Mouse (Mus musculus): ENCODE measurements around the gene Cep55. TPM values are rescaled to one million over a fixed set of nuclear protein-coding genes. Genes with fewer than 3 reads are reported as not detected.

Cep55 gene
- polyA plus RNA-seq, 1 experiment from 2014 or later = 33.0 TPM

DNA sequence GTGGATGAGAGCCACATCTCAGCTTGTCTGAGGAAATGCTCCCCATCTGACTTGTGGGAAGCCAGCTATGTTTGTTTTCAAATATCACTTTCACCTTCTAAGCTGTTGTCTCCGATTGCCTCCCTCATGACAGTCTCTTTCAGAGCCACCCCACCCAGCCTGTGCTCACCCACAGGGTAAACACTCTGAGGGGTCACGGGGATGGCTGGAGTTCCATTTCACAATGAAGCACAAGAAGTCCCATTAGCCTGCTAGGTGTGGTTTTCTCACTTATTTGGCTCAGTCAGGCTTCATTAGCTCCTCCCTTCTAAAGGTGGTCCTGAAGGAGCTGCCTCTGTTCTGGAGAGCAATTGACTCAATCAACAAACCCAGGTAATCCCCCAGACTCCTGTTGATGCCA is 19.0 kb upstream of the Cep55 start:
- 50% methylated on average over 2 of the region's 2 CpGs for WGBS
- H3K9me3 ChIP-seq (ENCODE audit: control insufficient read depth, low read length) = no peaks in the 10 kb centered on the region
- H3K4me3 ChIP-seq (ENCODE audit: low read length) = no peak overlapping the region
- H3K27ac ChIP-seq (ENCODE audit: low read depth, low read length) = no peak overlapping the region
- H3K9ac ChIP-seq (ENCODE audit: low read depth, low read length) = no peak overlapping the region
- no peak overlapping the region for H3K4me2 ChIP-seq (replicated peaks; ENCODE audit: low read depth, low read length)
- H3K27me3 ChIP-seq (ENCODE audit: control insufficient read depth, insufficient read depth, low read length) = no peaks in the 10 kb centered on the region
- H3K36me3 ChIP-seq (ENCODE audit: control insufficient read depth, insufficient read depth, low read length) = no peaks in the 10 kb centered on the region
- ATAC-seq (ENCODE audit: low FRiP score, low TSS enrichment) = no peak
- H3K4me1 ChIP-seq (ENCODE audit: control insufficient read depth, insufficient read depth, low read length) = 0 out of 2 replicates have a peak, but pooled peaks cover 5% of the 10 kb centered on the region

DNA sequence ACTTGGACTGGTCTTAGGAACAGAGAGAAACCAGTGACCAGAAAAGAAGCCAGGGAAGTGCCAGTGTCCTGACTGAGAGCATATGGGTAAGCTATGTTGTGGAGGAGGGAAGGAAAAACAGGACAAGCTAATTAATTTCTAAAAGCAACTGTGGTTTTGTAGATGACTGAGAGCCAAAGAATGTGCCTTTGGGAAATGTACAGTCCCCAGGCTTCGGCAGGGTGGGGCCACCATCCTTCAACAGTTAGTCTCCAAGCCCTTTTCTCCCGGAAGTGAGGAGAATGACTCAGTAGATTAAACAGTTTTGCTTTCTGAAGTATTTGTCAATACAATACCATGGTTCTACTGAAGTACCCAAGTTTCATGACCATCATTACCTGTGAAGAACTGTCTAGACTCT is 16.5 kb upstream of the Cep55 start:
- no peak for ATAC-seq (ENCODE audit: low FRiP score, low TSS enrichment)
- Histone ChIP-seq H3K4me1 (ENCODE audit: control insufficient read depth, insufficient read depth, low read length) (no peaks in the 10 kb centered on the region; the same call in 1 of the 2 replicates), H3K36me3 (ENCODE audit: control insufficient read depth, insufficient read depth, low read length) (no peaks in the 10 kb centered on the region), H3K4me2 (replicated peaks; ENCODE audit: low read depth, low read length) (no peak overlapping the region), H3K4me3 (ENCODE audit: low read length) (no peak overlapping the region), H3K27me3 (ENCODE audit: control insufficient read depth, insufficient read depth, low read length) (no peaks in the 10 kb centered on the region), H3K9me3 (ENCODE audit: control insufficient read depth, low read length) (no peaks in the 10 kb centered on the region), H3K27ac (ENCODE audit: low read depth, low read length) (no peak overlapping the region), H3K9ac (ENCODE audit: low read depth, low read length) (no peak overlapping the region)
- WGBS = 70% methylated on average over 2 of the region's 2 CpGs

DNA sequence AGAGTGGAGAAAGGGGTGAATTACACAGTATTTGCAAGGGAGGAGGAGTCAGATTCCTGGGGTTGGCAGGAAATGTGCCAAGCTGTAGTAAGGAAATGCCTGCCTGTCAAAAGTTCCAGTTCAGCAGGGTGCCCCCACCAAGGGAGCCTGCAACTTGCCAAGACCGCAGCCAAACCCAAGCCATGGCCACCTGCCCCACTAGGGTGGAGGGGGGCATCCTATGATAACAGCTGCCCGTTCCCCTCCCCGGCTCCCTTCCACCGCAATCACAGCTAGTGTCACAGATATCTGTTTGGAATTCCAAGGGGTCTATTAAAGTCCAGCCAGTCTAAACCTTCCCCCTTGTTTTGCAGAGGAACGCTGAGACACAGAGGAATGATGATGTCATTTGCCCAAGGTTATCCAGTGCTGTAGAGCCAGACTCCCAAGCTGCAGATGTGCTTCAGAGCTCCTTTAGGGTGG is 12.5 kb upstream of the Cep55 start:
- WGBS = 16% methylated on average over 5 of the region's 5 CpGs
- H3K36me3 ChIP-seq (ENCODE audit: control insufficient read depth, insufficient read depth, low read length) = no peaks in the 10 kb centered on the region
- peak overlapping the region; percentile 37; the same call in 1 of the 2 replicates for H3K9ac ChIP-seq (ENCODE audit: low read depth, low read length)
- no peak overlapping the region for H3K27ac ChIP-seq (ENCODE audit: low read depth, low read length)
- H3K27me3 ChIP-seq (ENCODE audit: control insufficient read depth, insufficient read depth, low read length) = no peaks in the 10 kb centered on the region
- H3K4me1 ChIP-seq (ENCODE audit: control insufficient read depth, insufficient read depth, low read length) = no peaks in the 10 kb centered on the region; the same call in 1 of the 2 replicates
- ATAC-seq (ENCODE audit: low FRiP score, low TSS enrichment) = peak; percentile 51
- H3K4me3 ChIP-seq (ENCODE audit: low read length) = peak overlapping the region; percentile 48
- peak overlapping the region; percentile 70 for H3K4me2 ChIP-seq (replicated peaks; ENCODE audit: low read depth, low read length)
- no peaks in the 10 kb centered on the region for H3K9me3 ChIP-seq (ENCODE audit: control insufficient read depth, low read length)

DNA sequence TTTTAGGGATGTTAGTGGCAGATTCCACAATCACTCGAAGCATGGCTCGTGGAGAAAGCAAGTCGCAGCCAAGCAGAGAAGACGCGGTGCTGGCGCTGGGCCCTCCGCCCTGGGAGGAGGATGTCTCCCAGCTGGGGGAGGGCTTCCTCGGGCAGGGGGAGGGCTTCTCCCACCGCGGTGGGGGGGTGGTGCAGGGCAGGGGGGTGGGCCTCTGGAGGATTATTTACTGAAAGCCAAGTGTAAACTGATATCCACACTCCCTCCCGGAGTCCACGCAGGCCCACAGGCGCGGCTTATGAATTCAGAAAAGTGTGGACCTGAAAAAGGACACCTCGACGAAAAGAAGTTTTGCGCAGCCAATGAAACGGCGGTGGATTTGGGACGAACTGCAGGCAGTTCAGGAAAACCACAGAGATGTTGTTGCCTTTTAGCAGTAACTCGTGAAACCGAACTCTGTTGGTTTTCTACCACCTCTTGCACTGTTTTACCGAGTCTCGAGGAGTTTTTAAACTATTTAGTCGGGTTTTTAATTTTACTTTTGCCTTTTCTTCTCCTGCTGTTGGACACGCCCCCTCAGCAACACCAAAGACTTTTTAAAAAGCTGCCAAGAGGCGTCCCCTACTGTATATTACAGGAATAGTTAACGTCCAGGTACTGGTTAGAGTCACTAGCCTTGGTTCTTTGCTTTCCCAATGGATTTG is 11.4 kb upstream of the Cep55 start, which contains the start of gene Myof:
Gene Myof (minus strand): TSS at position 297 of the 701 bp plus-strand sequence.
- under 1% methylated on average over 28 of the region's 28 CpGs for WGBS
- Histone ChIP-seq H3K4me1 (ENCODE audit: control insufficient read depth, insufficient read depth, low read length) (no peaks in the 10 kb centered on the region; the same call in 1 of the 2 replicates), H3K4me2 (replicated peaks; ENCODE audit: low read depth, low read length) (peak within 1 kb of the TSS; percentile 70), H3K27me3 (ENCODE audit: control insufficient read depth, insufficient read depth, low read length) (no peaks in the 10 kb centered on the region), H3K9me3 (ENCODE audit: control insufficient read depth, low read length) (no peaks in the 10 kb centered on the region), H3K36me3 (ENCODE audit: control insufficient read depth, insufficient read depth, low read length) (no peaks in the 10 kb centered on the region), H3K9ac (ENCODE audit: low read depth, low read length) (peak within 1 kb of the TSS; percentile 37), H3K27ac (ENCODE audit: low read depth, low read length) (peak within 1 kb of the TSS; percentile 53; the same call in 1 of the 2 replicates), H3K4me3 (ENCODE audit: low read length) (peak within 1 kb of the TSS; percentile 48)
- ATAC-seq (ENCODE audit: low FRiP score, low TSS enrichment) = peak; percentile 89

DNA sequence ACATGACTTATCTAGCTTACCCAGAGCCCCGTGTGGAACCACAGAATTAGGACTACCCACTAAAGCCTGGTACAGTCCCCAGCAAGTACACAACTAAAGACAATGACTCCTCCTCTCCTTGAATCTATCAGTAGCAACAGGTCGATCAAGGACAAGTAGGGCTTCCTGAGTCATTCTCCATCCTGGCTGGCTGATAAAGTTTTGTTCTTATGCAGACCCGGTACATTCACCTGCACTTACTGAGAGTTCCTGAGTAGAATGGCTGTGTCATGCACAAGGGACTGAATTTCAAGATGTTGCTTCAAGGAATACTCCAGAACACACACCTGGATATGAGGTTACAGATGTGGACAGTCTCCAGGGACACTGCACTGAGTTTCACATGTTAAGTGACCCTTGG is 9.6 kb upstream of the Cep55 start:
- WGBS = 86% methylated on average over 3 of the region's 3 CpGs
- ATAC-seq (ENCODE audit: low FRiP score, low TSS enrichment) = no peak

DNA sequence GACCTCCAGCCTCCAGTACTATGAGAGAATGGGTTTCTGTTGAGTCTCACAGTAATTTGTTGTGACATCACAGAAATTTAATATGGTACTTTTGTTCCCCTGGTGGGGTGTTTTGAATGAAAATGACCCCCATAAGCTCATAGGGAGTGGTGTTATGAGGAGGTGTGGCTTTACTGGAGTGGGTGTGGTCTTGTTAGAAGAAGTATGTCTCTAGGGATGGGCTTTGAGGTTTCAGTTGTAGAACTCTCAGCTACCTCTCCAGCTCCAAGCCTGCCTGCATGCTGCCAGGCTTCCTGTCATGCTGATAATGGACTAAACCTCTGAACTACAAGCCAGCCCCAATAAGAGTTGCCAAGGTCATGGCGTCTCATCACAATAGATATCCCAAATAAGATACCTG is 5.1 kb upstream of the Cep55 start:
- no peak for ATAC-seq (ENCODE audit: low FRiP score, low TSS enrichment)
- Histone ChIP-seq H3K4me1 (ENCODE audit: control insufficient read depth, insufficient read depth, low read length) (0 out of 2 replicates have a peak, but pooled peaks cover 3% of the 10 kb centered on the region), H3K36me3 (ENCODE audit: control insufficient read depth, insufficient read depth, low read length) (no peaks in the 10 kb centered on the region), H3K9ac (ENCODE audit: low read depth, low read length) (no peak overlapping the region), H3K27me3 (ENCODE audit: control insufficient read depth, insufficient read depth, low read length) (no peaks in the 10 kb centered on the region), H3K4me3 (ENCODE audit: low read length) (no peak overlapping the region), H3K27ac (ENCODE audit: low read depth, low read length) (no peak overlapping the region), H3K4me2 (replicated peaks; ENCODE audit: low read depth, low read length) (no peak overlapping the region), H3K9me3 (ENCODE audit: control insufficient read depth, low read length) (no peaks in the 10 kb centered on the region)
- 96% methylated on average over 1 of the region's 1 CpGs for WGBS

More for the DNA sequence above, 9.6 kb upstream of the Cep55 start:
- Histone ChIP-seq H3K4me3 (ENCODE audit: low read length) (no peak overlapping the region), H3K4me2 (replicated peaks; ENCODE audit: low read depth, low read length) (no peak overlapping the region), H3K4me1 (ENCODE audit: control insufficient read depth, insufficient read depth, low read length) (no peaks in the 10 kb centered on the region; the same call in 1 of the 2 replicates), H3K36me3 (ENCODE audit: control insufficient read depth, insufficient read depth, low read length) (no peaks in the 10 kb centered on the region), H3K9ac (ENCODE audit: low read depth, low read length) (no peak overlapping the region), H3K9me3 (ENCODE audit: control insufficient read depth, low read length) (no peaks in the 10 kb centered on the region), H3K27ac (ENCODE audit: low read depth, low read length) (no peak overlapping the region), H3K27me3 (ENCODE audit: control insufficient read depth, insufficient read depth, low read length) (no peaks in the 10 kb centered on the region)

DNA sequence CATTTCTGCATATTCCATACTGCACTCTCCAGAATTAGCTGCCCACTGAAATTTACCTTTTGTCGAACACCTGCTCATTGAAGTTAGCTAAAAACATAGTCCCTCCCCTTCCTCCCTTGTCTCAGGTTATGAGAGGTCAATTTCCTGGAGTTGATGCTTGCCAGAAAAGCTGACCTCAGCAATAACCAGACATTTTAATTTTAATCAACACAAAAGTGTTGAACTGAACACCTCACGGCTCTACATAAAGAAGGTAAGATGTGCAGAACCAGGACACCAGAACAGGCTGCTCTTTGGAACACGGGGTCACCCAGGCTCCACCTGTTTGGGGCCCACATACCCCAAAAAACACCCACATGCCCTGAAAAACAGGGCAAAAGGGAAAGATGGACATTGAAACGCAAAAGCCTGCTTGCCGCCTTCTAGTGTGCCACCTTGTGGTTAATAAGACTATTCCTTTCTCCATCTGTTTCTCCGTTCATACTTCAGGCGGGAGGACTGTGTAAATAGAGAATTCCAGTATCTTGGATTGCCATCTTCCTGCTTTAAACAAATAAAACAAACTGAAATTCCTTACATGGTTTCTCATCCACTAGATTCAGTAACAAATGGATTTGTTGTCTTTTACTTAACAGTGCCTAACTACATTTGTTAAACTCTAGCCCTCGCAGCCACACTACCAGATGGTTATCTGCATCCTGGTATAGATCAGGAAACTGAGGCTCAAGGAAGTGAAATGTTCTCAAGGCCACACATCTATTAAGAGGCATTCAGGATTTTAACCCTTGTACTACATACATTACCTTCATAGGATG is 1.4 kb upstream of the Cep55 start:
- peak overlapping the region; percentile 79 for H3K4me3 ChIP-seq (ENCODE audit: low read length)
- no peak for ATAC-seq (ENCODE audit: low FRiP score, low TSS enrichment)
- H3K27me3 ChIP-seq (ENCODE audit: control insufficient read depth, insufficient read depth, low read length) = no peaks in the 10 kb centered on the region
- WGBS = 27% methylated on average over 8 of the region's 8 CpGs
- H3K36me3 ChIP-seq (ENCODE audit: control insufficient read depth, insufficient read depth, low read length) = peaks cover 8% of the 10 kb centered on the region; the same call in 1 of the 2 replicates
- no peaks in the 10 kb centered on the region for H3K9me3 ChIP-seq (ENCODE audit: control insufficient read depth, low read length)
- no peak overlapping the region for H3K27ac ChIP-seq (ENCODE audit: low read depth, low read length)
- peaks cover 11% of the 10 kb centered on the region; the same call in 1 of the 2 replicates for H3K4me1 ChIP-seq (ENCODE audit: control insufficient read depth, insufficient read depth, low read length)
- peak overlapping the region; percentile 37; the same call in 1 of the 2 replicates for H3K9ac ChIP-seq (ENCODE audit: low read depth, low read length)
- peak overlapping the region; percentile 56 for H3K4me2 ChIP-seq (replicated peaks; ENCODE audit: low read depth, low read length)

DNA sequence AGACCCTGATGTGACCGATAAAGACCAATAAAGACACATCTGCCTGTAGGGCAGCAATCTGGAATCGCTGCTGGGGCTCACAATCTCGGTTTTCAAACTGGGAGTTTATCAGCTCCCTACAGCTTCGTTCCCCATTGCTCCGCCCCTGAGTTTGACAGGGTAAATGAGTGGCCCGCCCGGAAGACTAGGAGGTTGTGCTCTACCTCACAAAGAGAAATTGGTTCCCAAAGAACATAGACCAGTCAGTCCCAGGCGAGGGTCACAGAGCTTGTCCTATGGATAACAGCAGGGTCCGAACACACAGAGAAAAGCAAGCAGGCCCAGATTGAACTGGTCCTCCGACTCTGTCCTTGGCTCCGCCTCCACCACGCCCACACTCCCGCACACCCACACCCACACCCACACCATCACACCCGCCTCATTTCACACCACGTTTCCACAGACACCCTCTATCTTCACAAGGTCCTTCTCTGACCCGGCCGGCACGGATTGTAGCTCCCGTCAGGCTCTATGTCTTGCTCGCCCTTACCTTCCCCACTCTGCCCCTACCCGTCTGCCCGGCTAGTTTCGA is 577 bp upstream of the Cep55 start:
- H3K27me3 ChIP-seq (ENCODE audit: control insufficient read depth, insufficient read depth, low read length) = no peaks in the 10 kb centered on the region
- H3K4me2 ChIP-seq (replicated peaks; ENCODE audit: low read depth, low read length) = peak overlapping the region; percentile 56
- H3K36me3 ChIP-seq (ENCODE audit: control insufficient read depth, insufficient read depth, low read length) = peaks cover 14% of the 10 kb centered on the region; the same call in 1 of the 2 replicates
- H3K27ac ChIP-seq (ENCODE audit: low read depth, low read length) = 0 out of 2 replicates have a peak overlapping the region, but pooled peaks have one; percentile 15
- H3K4me1 ChIP-seq (ENCODE audit: control insufficient read depth, insufficient read depth, low read length) = peaks cover 11% of the 10 kb centered on the region; the same call in 1 of the 2 replicates
- ATAC-seq (ENCODE audit: low FRiP score, low TSS enrichment) = peak; percentile 90
- 2% methylated on average over 23 of the region's 23 CpGs for WGBS
- no peaks in the 10 kb centered on the region for H3K9me3 ChIP-seq (ENCODE audit: control insufficient read depth, low read length)
- peak overlapping the region; percentile 37 for H3K9ac ChIP-seq (ENCODE audit: low read depth, low read length)
- H3K4me3 ChIP-seq (ENCODE audit: low read length) = peak overlapping the region; percentile 79
